Mouse (Mus musculus): ENCODE measurements around the gene Pcsk2.

GRCm38 (mm10) chr2:143732501-143732900 lies 186.5 kb downstream of the Pcsk2 start:
- TF ChIP-seq GATA1 (IDR thresholded peaks at IDR 0.05; ENCODE audit: borderline replicate concordance, low read length) (no peak), FLI1 (IDR thresholded peaks at IDR 0.05; ENCODE audit: low read length) (no peak)

Data from megakaryocyte, embryonic 14.5 days (primary cell).